Mouse (Mus musculus) G1E-ER4 (cell line): ENCODE measurements around the gene 4932411N23Rik. TPM values are rescaled to one million over a fixed set of nuclear protein-coding genes. Genes with fewer than 3 reads are reported as not detected.

ENCODE experiments used
- GATA1 ChIP-seq: IDR thresholded peaks from one replicate; pipeline ENCODE4 v1.8.0; 2012; ENCODE audit warnings: low read length, inconsistent platforms
- polyA plus RNA-seq: library from polyadenylated mRNA; stranded (reverse); fragments of >175 nt; gene quantifications from 2 replicates; pipeline ENCODE4 v1.2.3, GENCODE M21; 2012

Gene 4932411N23Rik
- polyA plus RNA-seq, result not detected in 2 replicates

GRCm38 (mm10) chrX:126815768-126816167 is at the start of gene 4932411N23Rik:
TSS of gene 4932411N23Rik (minus strand) at chrX:126815868.
- no peak for TF ChIP-seq GATA1

GRCm38 (mm10) chrX:126779895-126780294 is 35.8 kb downstream of the 4932411N23Rik start:
- TF ChIP-seq GATA1, result no peak

Other genes starting within 250 kb of the 4932411N23Rik start
- gene Gm382, start 224.1 kb upstream of the 4932411N23Rik start, polyA plus RNA-seq, result not detected in 2 replicates